Mouse (Mus musculus): ENCODE measurements around the gene Exoc4. TPM values are rescaled to one million over a fixed set of nuclear protein-coding genes. Genes with fewer than 3 reads are reported as not detected.

The Exoc4 gene
- total and polyA plus RNA-seq, 3 experiments = 10.5 to 86.2 (median 80.5) TPM

DNA sequence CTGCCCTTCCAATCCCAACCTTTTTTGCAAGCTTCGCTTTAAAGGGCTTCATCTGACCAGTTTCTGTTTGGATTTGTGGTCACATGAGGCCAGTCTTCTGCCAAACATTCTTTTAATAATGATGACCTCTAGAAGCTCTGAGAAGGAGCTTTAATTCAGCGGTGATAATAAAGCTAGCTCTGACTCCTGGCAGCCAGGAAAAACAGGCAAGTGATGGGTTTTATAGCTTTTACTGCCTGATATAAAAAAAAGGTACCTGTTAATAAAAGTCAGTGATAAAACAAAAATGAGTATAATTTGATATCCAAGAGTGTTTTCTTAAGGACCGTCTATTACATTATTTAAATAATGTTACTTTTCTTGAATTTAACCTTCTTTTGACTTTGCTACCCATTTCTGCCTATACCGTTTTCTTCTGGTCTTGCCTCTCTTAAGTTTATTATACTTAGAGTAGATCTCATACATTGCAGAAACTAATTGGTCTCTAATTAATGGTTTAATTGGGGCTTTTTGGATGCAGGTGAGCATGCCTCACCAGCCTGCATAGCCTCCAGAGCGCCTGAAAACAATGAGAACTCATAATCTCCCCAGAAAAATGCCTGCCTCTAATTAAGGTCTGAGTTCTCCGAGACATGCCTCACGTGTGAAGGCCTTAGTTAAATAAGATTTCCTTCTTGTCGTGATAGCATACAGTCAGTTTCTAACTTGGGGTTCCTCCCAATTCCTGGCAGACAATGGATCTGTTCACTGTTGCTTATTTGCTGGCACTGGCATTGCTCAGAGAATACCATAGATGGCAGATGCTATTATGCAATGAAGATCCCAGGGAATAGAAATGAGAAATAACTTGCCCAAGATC lies 681.4 kb downstream of the Exoc4 start:
- Histone ChIP-seq H3K36me3 (replicated peaks) (peaks cover 10% of the 10 kb centered on the region), H3K27me3 (ENCODE audit: insufficient read depth, low read length) (no peaks in the 10 kb centered on the region), H3K4me3 (ENCODE audit: low read depth, low read length) (no peak overlapping the region), H3K4me1 (ENCODE audit: insufficient read depth, low read depth, low read length) (no peaks in the 10 kb centered on the region), H3K9me3 (replicated peaks) (no peaks in the 10 kb centered on the region)
- TF ChIP-seq TAL1 (conservative IDR thresholded peaks at IDR 0.05; ENCODE audit: low read depth, low read length) (no peak), GATA1 (IDR thresholded peaks at IDR 0.05; ENCODE audit: borderline replicate concordance, low read length) (no peak), GATA2 (IDR thresholded peaks at IDR 0.05; ENCODE audit: borderline replicate concordance, low read depth, low read length) (no peak), CTCF (IDR thresholded peaks at IDR 0.05; ENCODE audit: low read depth, low read length) (no peak), POLR2AphosphoS5 (IDR thresholded peaks at IDR 0.05; ENCODE audit: insufficient replicate concordance, low read depth, low read length) (no peak)
- ATAC-seq (ENCODE audit: extremely low read depth, insufficient number of reproducible peaks, low FRiP score, poor library complexity, severe bottlenecking) = no peak
- DNase-seq (ENCODE audit: low spot score) = no peak

DNA sequence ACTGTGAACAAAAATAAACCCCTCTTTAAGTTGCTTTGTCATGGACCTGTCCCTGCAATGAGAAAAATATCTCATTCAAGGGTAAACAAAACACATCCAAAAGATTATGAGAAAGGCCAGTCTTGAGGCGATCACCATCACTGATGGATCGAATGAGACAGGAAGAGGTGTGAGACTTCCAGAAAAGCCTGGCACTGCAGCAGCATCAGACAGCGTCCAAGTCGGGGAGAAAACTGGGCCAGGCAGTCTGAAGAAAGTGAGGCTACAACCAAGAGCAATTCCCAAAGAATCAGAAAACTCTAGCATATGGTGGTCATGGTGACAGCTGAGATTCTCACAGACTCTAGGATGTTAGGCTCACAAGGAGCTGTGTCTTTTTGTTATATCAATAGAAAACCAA lies 689.0 kb downstream of the Exoc4 start:
- H3K9me3 ChIP-seq (replicated peaks) = no peaks in the 10 kb centered on the region
- TF ChIP-seq GATA1 (IDR thresholded peaks at IDR 0.05; ENCODE audit: borderline replicate concordance, low read length) (no peak), POLR2AphosphoS5 (IDR thresholded peaks at IDR 0.05; ENCODE audit: insufficient replicate concordance, low read depth, low read length) (no peak), GATA2 (IDR thresholded peaks at IDR 0.05; ENCODE audit: borderline replicate concordance, low read depth, low read length) (no peak), CTCF (IDR thresholded peaks at IDR 0.05; ENCODE audit: low read depth, low read length) (no peak), TAL1 (conservative IDR thresholded peaks at IDR 0.05; ENCODE audit: low read depth, low read length) (no peak)
- H3K4me1 ChIP-seq (ENCODE audit: insufficient read depth, low read depth, low read length) = no peaks in the 10 kb centered on the region
- DNase-seq (ENCODE audit: low spot score) = no peak
- H3K27me3 ChIP-seq (ENCODE audit: insufficient read depth, low read length) = no peaks in the 10 kb centered on the region
- peaks cover 10% of the 10 kb centered on the region for H3K36me3 ChIP-seq (replicated peaks)
- ATAC-seq (ENCODE audit: extremely low read depth, insufficient number of reproducible peaks, low FRiP score, poor library complexity, severe bottlenecking) = no peak
- no peak overlapping the region for H3K4me3 ChIP-seq (ENCODE audit: low read depth, low read length)

DNA sequence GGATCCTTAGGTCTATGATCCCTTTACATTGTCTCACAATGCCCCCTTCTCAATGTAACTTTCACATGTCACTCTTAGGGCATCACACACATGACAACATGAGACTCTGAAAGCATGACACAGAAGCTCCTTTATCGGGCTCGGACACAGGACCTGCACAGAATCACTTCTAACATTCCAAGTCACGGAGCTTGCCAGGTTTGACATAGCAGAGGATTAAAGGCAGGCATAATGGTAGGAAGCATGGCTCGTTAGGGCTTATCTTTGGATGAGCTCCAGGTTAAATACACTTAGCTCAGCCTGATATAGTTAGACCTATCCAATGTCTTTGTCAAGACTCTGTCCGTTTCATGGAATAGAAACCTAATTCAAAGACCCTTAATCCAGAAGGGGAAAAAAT lies 690.3 kb downstream of the Exoc4 start:
- no peak for ATAC-seq (ENCODE audit: extremely low read depth, insufficient number of reproducible peaks, low FRiP score, poor library complexity, severe bottlenecking)
- Histone ChIP-seq H3K4me1 (ENCODE audit: insufficient read depth, low read depth, low read length) (no peaks in the 10 kb centered on the region), H3K9me3 (replicated peaks) (no peaks in the 10 kb centered on the region), H3K27me3 (ENCODE audit: insufficient read depth, low read length) (no peaks in the 10 kb centered on the region), H3K36me3 (replicated peaks) (peaks cover 10% of the 10 kb centered on the region), H3K4me3 (ENCODE audit: low read depth, low read length) (no peak overlapping the region)
- DNase-seq (ENCODE audit: low spot score) = no peak
- no peak for TF ChIP-seq TAL1 (conservative IDR thresholded peaks at IDR 0.05; ENCODE audit: low read depth, low read length)
- TF ChIP-seq POLR2AphosphoS5 (IDR thresholded peaks at IDR 0.05; ENCODE audit: insufficient replicate concordance, low read depth, low read length) = no peak
- TF ChIP-seq GATA1 (IDR thresholded peaks at IDR 0.05; ENCODE audit: borderline replicate concordance, low read length) = no peak
- TF ChIP-seq CTCF (IDR thresholded peaks at IDR 0.05; ENCODE audit: low read depth, low read length) = no peak
- no peak for TF ChIP-seq GATA2 (IDR thresholded peaks at IDR 0.05; ENCODE audit: borderline replicate concordance, low read depth, low read length)

DNA sequence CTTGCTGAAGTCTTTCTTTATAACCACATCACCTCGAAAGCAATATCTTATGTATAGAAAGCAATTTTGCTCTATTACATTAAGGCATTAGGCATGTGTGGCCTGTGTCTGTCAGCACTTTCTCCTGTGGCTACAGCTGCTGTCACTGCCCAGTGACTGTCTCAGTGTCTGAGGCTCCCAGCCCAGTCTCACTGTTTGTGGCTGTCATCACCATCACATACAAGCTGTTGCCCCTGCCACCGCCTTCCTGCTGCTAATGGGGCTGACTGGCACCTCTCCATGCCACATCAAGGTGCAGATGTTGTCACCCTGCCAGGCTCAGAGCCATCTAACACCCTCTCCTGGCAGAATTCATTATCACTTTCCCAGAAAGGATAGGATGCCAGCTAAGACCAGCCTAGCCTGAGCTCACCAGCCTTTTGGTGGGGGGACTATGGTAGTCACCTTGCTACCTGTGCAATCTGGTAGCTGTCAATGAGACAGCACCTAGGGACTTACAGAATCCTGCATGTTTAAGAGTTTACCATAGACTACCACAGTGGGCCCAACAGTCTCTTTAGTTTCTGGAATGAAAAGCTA lies 698.1 kb downstream of the Exoc4 start:
- Histone ChIP-seq H3K9me3 (replicated peaks) (no peaks in the 10 kb centered on the region), H3K27me3 (ENCODE audit: insufficient read depth, low read length) (no peaks in the 10 kb centered on the region), H3K36me3 (replicated peaks) (peaks cover 12% of the 10 kb centered on the region), H3K4me3 (ENCODE audit: low read depth, low read length) (no peak overlapping the region), H3K4me1 (ENCODE audit: insufficient read depth, low read depth, low read length) (no peaks in the 10 kb centered on the region)
- TF ChIP-seq TAL1 (conservative IDR thresholded peaks at IDR 0.05; ENCODE audit: low read depth, low read length) (no peak), POLR2AphosphoS5 (IDR thresholded peaks at IDR 0.05; ENCODE audit: insufficient replicate concordance, low read depth, low read length) (no peak)
- ATAC-seq (ENCODE audit: extremely low read depth, insufficient number of reproducible peaks, low FRiP score, poor library complexity, severe bottlenecking) (no peak), DNase-seq (ENCODE audit: low spot score) (no peak)

DNA sequence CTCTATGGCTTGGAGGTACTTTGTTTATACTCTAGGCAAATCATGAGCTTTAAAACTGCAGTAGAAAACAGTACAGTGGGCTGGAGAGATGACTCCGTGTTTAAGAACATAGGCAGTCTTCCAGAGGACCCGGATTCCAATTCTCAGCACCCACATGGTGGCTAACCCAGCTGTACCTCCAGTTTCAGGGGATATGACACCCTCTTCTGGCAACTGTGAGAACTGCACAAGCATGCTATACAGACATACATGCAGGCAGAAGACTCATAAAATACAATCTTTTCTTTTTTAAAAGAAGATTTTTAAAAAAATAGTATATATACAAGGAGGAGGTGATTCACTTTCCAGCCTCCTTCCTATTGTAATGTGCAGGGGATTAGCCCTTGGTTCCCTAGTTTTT lies 701.2 kb downstream of the Exoc4 start:
- H3K27me3 ChIP-seq (ENCODE audit: insufficient read depth, low read length) = no peaks in the 10 kb centered on the region
- ATAC-seq (ENCODE audit: extremely low read depth, insufficient number of reproducible peaks, low FRiP score, poor library complexity, severe bottlenecking) (no peak), DNase-seq (ENCODE audit: low spot score) (no peak)
- no peaks in the 10 kb centered on the region for H3K9me3 ChIP-seq (replicated peaks)
- H3K4me3 ChIP-seq (ENCODE audit: low read depth, low read length) = no peak overlapping the region
- H3K36me3 ChIP-seq (replicated peaks) = peaks cover 12% of the 10 kb centered on the region
- no peak for TF ChIP-seq POLR2AphosphoS5 (IDR thresholded peaks at IDR 0.05; ENCODE audit: insufficient replicate concordance, low read depth, low read length)
- TF ChIP-seq GATA2 (IDR thresholded peaks at IDR 0.05; ENCODE audit: borderline replicate concordance, low read depth, low read length) = no peak
- no peak for TF ChIP-seq CTCF (IDR thresholded peaks at IDR 0.05; ENCODE audit: low read depth, low read length)
- TF ChIP-seq TAL1 (conservative IDR thresholded peaks at IDR 0.05; ENCODE audit: low read depth, low read length) = no peak
- no peak for TF ChIP-seq GATA1 (IDR thresholded peaks at IDR 0.05; ENCODE audit: borderline replicate concordance, low read length)
- no peaks in the 10 kb centered on the region for H3K4me1 ChIP-seq (ENCODE audit: insufficient read depth, low read depth, low read length)

DNA sequence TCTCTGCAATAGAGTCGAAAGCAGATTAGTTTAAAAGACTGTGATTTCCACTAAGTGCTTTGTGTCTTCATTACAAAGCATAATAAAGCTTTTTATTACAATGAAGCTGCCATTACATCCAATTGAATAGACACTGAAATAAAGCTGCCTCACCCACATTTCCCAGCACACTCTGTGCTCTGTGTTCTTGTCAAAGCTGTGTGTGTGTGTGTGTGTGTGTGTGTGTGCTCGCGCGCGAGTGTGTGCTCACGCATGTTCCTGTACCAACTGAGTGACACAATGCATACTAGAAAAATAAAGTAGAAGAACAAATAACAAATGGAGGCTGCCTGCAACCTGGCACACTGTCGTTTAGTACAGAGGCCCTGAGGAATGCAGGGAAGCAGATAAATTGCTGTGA lies 706.6 kb downstream of the Exoc4 start:
- Histone ChIP-seq H3K36me3 (replicated peaks) (peaks cover 8% of the 10 kb centered on the region), H3K27me3 (ENCODE audit: insufficient read depth, low read length) (no peaks in the 10 kb centered on the region), H3K4me3 (ENCODE audit: low read depth, low read length) (no peak overlapping the region), H3K9me3 (replicated peaks) (no peaks in the 10 kb centered on the region), H3K4me1 (ENCODE audit: insufficient read depth, low read depth, low read length) (no peaks in the 10 kb centered on the region)
- DNase-seq (ENCODE audit: low spot score) = no peak
- TF ChIP-seq CTCF (IDR thresholded peaks at IDR 0.05; ENCODE audit: low read depth, low read length) (no peak), TAL1 (conservative IDR thresholded peaks at IDR 0.05; ENCODE audit: low read depth, low read length) (no peak), POLR2AphosphoS5 (IDR thresholded peaks at IDR 0.05; ENCODE audit: insufficient replicate concordance, low read depth, low read length) (no peak), GATA2 (IDR thresholded peaks at IDR 0.05; ENCODE audit: borderline replicate concordance, low read depth, low read length) (no peak), GATA1 (IDR thresholded peaks at IDR 0.05; ENCODE audit: borderline replicate concordance, low read length) (no peak)
- ATAC-seq (ENCODE audit: extremely low read depth, insufficient number of reproducible peaks, low FRiP score, poor library complexity, severe bottlenecking) = no peak

Data from G1E (cell line).